Mouse (Mus musculus) ES-E14 (cell line): Measurements from ENCODE around the gene Il15ra.

Experiments used
- HCFC1 ChIP-seq: IDR thresholded peaks from 2 replicates; pipeline ENCODE4 v1.6.1; 2012; ENCODE audit warnings: low read length, inconsistent platforms, borderline replicate concordance; ENCODE audit not compliant: insufficient read depth
- MAFK ChIP-seq: IDR thresholded peaks from 2 replicates; pipeline ENCODE4 v1.6.1; 2014; ENCODE audit warnings: mild to moderate bottlenecking, low read depth, low read length, inconsistent platforms; ENCODE audit not compliant: insufficient read depth
- ZC3H11A ChIP-seq: IDR thresholded peaks from 2 replicates; pipeline ENCODE4 v1.6.1; 2012; ENCODE audit warnings: low read depth, mild to moderate bottlenecking, inconsistent platforms, low read length, borderline replicate concordance

DNA sequence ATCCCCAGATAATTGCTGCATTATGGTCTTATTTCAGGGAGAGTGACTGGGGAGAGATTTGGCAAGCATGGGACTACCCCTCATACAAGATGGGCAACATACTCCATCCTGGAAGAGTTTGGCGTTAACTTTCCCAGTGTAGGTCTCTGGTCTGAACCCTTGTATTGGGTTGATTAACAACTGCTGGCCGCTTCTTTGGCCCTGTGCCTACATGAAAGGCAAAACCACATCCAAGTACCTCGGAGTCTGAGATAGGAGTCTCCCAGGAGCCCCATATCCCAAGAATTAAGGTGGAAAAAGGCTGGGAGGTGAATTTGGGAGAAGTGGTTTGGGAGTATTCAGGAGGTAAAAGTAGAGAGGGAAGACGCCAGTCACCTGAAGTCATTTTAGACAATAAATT is 40.3 kb upstream of the Il15ra start:
- TF ChIP-seq ZC3H11A = no peak
- TF ChIP-seq HCFC1 = no peak
- no peak for TF ChIP-seq MAFK
